Mouse (Mus musculus) midbrain, embryonic 12.5 days (tissue): ENCODE data around the gene Zbtb4. TPM values are rescaled to one million over a fixed set of nuclear protein-coding genes. Genes with fewer than 3 reads are reported as not detected.

Experiments
- ATAC-seq: fragments of 200-750 bp; cut with Nextera tagmentation; 2 replicates; pipeline ENCODE4 v1.8.0; 2017; ENCODE audit warnings: low read depth, moderate TSS enrichment, moderate library complexity; ENCODE audit not compliant: low FRiP score
- H3K27ac ChIP-seq: fragments of 300-500 bp; sonication (generic); replicated peaks from 2 replicates; pipeline ENCODE4 v1.5.1; 2016; ENCODE audit warnings: mild to moderate bottlenecking
- H3K27me3 ChIP-seq: fragments of 300-500 bp; sonication (generic); 2 replicates; pipeline ENCODE4 v1.6.1; 2016; ENCODE audit warnings: mild to moderate bottlenecking
- H3K36me3 ChIP-seq: fragments of 300-500 bp; sonication (generic); 2 replicates; pipeline ENCODE4 v1.6.1; 2016
- H3K4me1 ChIP-seq: fragments of 300-500 bp; sonication (generic); 2 replicates; pipeline ENCODE4 v1.6.1; 2016
- H3K4me2 ChIP-seq: fragments of 300-500 bp; sonication (generic); replicated peaks from 2 replicates; pipeline ENCODE4 v1.6.1; 2016; ENCODE audit warnings: mild to moderate bottlenecking, moderate library complexity
- H3K4me3 ChIP-seq: fragments of 300-500 bp; sonication (generic); 2 replicates; pipeline ENCODE4 v1.5.1; 2016; ENCODE audit warnings: mild to moderate bottlenecking
- H3K9ac ChIP-seq: fragments of 300-500 bp; sonication (generic); replicated peaks from 2 replicates; pipeline ENCODE4 v1.6.1; 2016; ENCODE audit warnings: mild to moderate bottlenecking, moderate library complexity
- H3K9me3 ChIP-seq: fragments of 300-500 bp; sonication (generic); 2 replicates; pipeline ENCODE4 v1.6.1; 2016; ENCODE audit warnings: mild to moderate bottlenecking
- WGBS: fragments of 180-500 bp; shearing (Covaris S2); methylation state at CpG from one replicate; pipeline ENCODE4 v1.1.7; 2016; 5-methylcytosine and 5-hydroxymethylcytosine counted together
- polyA plus RNA-seq: library from polyadenylated mRNA; unstranded; fragments of >200 nt; fragmentation: Nextera tagmentation; extraction: Ambion mirVana; gene quantifications from 2 replicates; pipeline ENCODE4 v1.2.1, GENCODE M21; 2016

Zbtb4 gene
- polyA plus RNA-seq, 1 experiment from 2014 or later = 2.0 TPM

- WGBS = 90% methylated on average over 5 of the region's 5 CpGs
- ATAC-seq = no peak
- Histone ChIP-seq H3K9me3 (no peaks in the 10 kb centered on the region), H3K36me3 (no peaks in the 10 kb centered on the region), H3K27ac (no peak overlapping the region), H3K4me1 (peaks cover 44% of the 10 kb centered on the region), H3K27me3 (no peaks in the 10 kb centered on the region), H3K9ac (no peak overlapping the region), H3K4me3 (no peak overlapping the region), H3K4me2 (peak overlapping the region; percentile 15; the same call in 1 of the 2 replicates)
Measured at GRCm38 (mm10) chr11:69754233-69754632, 11.5 kb upstream of the Zbtb4 start.

GRCm38 (mm10) chr11:69754701-69755100 is 11.0 kb upstream of the Zbtb4 start:
- ATAC-seq = no peak
- H3K4me1 ChIP-seq = peaks cover 46% of the 10 kb centered on the region
- H3K9me3 ChIP-seq = no peaks in the 10 kb centered on the region
- H3K36me3 ChIP-seq = no peaks in the 10 kb centered on the region
- H3K4me3 ChIP-seq = 0 out of 2 replicates have a peak overlapping the region, but pooled peaks have one; percentile 9
- H3K27me3 ChIP-seq = no peaks in the 10 kb centered on the region
- peak overlapping the region; percentile 89 for H3K4me2 ChIP-seq
- WGBS = 61% methylated on average over 3 of the region's 3 CpGs
- no peak overlapping the region for H3K27ac ChIP-seq
- H3K9ac ChIP-seq = no peak overlapping the region

- Histone ChIP-seq H3K4me2 (peak overlapping the region; percentile 89), H3K4me1 (peaks cover 52% of the 10 kb centered on the region), H3K9ac (peak overlapping the region; percentile 76), H3K36me3 (no peaks in the 10 kb centered on the region), H3K9me3 (no peaks in the 10 kb centered on the region), H3K27me3 (no peaks in the 10 kb centered on the region), H3K4me3 (peak overlapping the region; percentile 54), H3K27ac (peak overlapping the region; percentile 98)
- WGBS = 46% methylated on average over 9 of the region's 9 CpGs
- ATAC-seq = no peak
Measured at GRCm38 (mm10) chr11:69757303-69758089, 8.2 kb upstream of the Zbtb4 start.

- H3K9ac ChIP-seq = peak overlapping the region; percentile 76
- H3K27ac ChIP-seq = peak overlapping the region; percentile 98
- ATAC-seq = peak; percentile 84
- H3K4me2 ChIP-seq = peak overlapping the region; percentile 89
- H3K27me3 ChIP-seq = no peaks in the 10 kb centered on the region
- H3K9me3 ChIP-seq = no peaks in the 10 kb centered on the region
- peaks cover 46% of the 10 kb centered on the region for H3K4me1 ChIP-seq
- WGBS = under 1% methylated on average over 26 of the region's 26 CpGs
- peak overlapping the region; percentile 54 for H3K4me3 ChIP-seq
- H3K36me3 ChIP-seq = no peaks in the 10 kb centered on the region
Measured at GRCm38 (mm10) chr11:69758090-69758456, 7.6 kb upstream of the Zbtb4 start.

- no peaks in the 10 kb centered on the region for H3K36me3 ChIP-seq
- H3K9ac ChIP-seq = peak within 1 kb of the TSS; percentile 76
- H3K4me3 ChIP-seq = peak within 1 kb of the TSS; percentile 54
- H3K27ac ChIP-seq = peak within 1 kb of the TSS; percentile 98
- H3K4me1 ChIP-seq = peaks cover 45% of the 10 kb centered on the region
- ATAC-seq = peak; percentile 95
- no peaks in the 10 kb centered on the region for H3K27me3 ChIP-seq
- H3K9me3 ChIP-seq = no peaks in the 10 kb centered on the region
- H3K4me2 ChIP-seq = peak within 1 kb of the TSS; percentile 89
- 0% methylated on average over 34 of the region's 36 CpGs for WGBS
Measured at GRCm38 (mm10) chr11:69758478-69758970, 7.2 kb upstream of the Zbtb4 start, which contains the start of gene Polr2a. Gene Polr2a, minus strand, starts transcription at chr11:69758637.

- Histone ChIP-seq H3K4me1 (peaks cover 41% of the 10 kb centered on the region), H3K36me3 (no peaks in the 10 kb centered on the region), H3K9me3 (no peaks in the 10 kb centered on the region), H3K9ac (peak overlapping the region; percentile 61), H3K27ac (peak overlapping the region; percentile 98), H3K4me2 (peak overlapping the region; percentile 89), H3K4me3 (peak overlapping the region; percentile 54), H3K27me3 (no peaks in the 10 kb centered on the region)
- ATAC-seq = peak; percentile 85
- WGBS = under 1% methylated on average over 37 of the region's 37 CpGs
Measured at GRCm38 (mm10) chr11:69758971-69759721, 6.6 kb upstream of the Zbtb4 start.

- 77% methylated on average over 14 of the region's 14 CpGs for WGBS
- Histone ChIP-seq H3K4me3 (peak overlapping the region; percentile 54; the same call in 1 of the 2 replicates), H3K9me3 (no peaks in the 10 kb centered on the region), H3K27ac (peak overlapping the region; percentile 98), H3K4me2 (peak overlapping the region; percentile 89), H3K27me3 (no peaks in the 10 kb centered on the region), H3K36me3 (no peaks in the 10 kb centered on the region), H3K9ac (peak overlapping the region; percentile 61), H3K4me1 (peaks cover 35% of the 10 kb centered on the region)
- no peak for ATAC-seq
Measured at GRCm38 (mm10) chr11:69760160-69760900, 5.4 kb upstream of the Zbtb4 start.

GRCm38 (mm10) chr11:69760901-69761200 is 4.9 kb upstream of the Zbtb4 start:
- Histone ChIP-seq H3K4me2 (no peak overlapping the region), H3K27me3 (no peaks in the 10 kb centered on the region), H3K36me3 (no peaks in the 10 kb centered on the region), H3K4me3 (no peak overlapping the region), H3K9me3 (no peaks in the 10 kb centered on the region), H3K9ac (no peak overlapping the region), H3K27ac (peak overlapping the region; percentile 98), H3K4me1 (peaks cover 32% of the 10 kb centered on the region)
- 93% methylated on average over 7 of the region's 7 CpGs for WGBS
- no peak for ATAC-seq

- WGBS = 83% methylated on average over 1 of the region's 1 CpGs
- Histone ChIP-seq H3K9me3 (no peaks in the 10 kb centered on the region), H3K4me3 (no peak within 1 kb of the TSS), H3K27me3 (no peaks in the 10 kb centered on the region), H3K4me2 (no peak within 1 kb of the TSS), H3K36me3 (no peaks in the 10 kb centered on the region), H3K9ac (no peak within 1 kb of the TSS), H3K4me1 (peaks cover 28% of the 10 kb centered on the region), H3K27ac (peak within 1 kb of the TSS; percentile 98)
- ATAC-seq = no peak
Measured at GRCm38 (mm10) chr11:69761868-69762267, 3.8 kb upstream of the Zbtb4 start, which contains the start of gene Slc35g3. Gene Slc35g3, minus strand, starts transcription at chr11:69761968.

GRCm38 (mm10) chr11:69763551-69763950 is 2.2 kb upstream of the Zbtb4 start:
- Histone ChIP-seq H3K27me3 (peaks cover 8% of the 10 kb centered on the region), H3K4me2 (no peak overlapping the region), H3K9me3 (no peaks in the 10 kb centered on the region), H3K9ac (no peak overlapping the region), H3K36me3 (no peaks in the 10 kb centered on the region), H3K4me3 (no peak overlapping the region), H3K4me1 (peaks cover 33% of the 10 kb centered on the region), H3K27ac (no peak overlapping the region)
- WGBS = 68% methylated on average over 7 of the region's 7 CpGs
- no peak for ATAC-seq

- Histone ChIP-seq H3K27me3 (peaks cover 8% of the 10 kb centered on the region), H3K4me3 (peak overlapping the region; percentile 72), H3K4me1 (peaks cover 20% of the 10 kb centered on the region), H3K4me2 (peak overlapping the region; percentile 69), H3K9me3 (no peaks in the 10 kb centered on the region), H3K36me3 (no peaks in the 10 kb centered on the region), H3K9ac (peak overlapping the region; percentile 92), H3K27ac (peak overlapping the region; percentile 72)
- ATAC-seq = peak; percentile 68; the same call in 1 of the 2 replicates
- under 1% methylated on average over 34 of the region's 37 CpGs for WGBS
Measured at GRCm38 (mm10) chr11:69766126-69766609, 456 bp downstream of the Zbtb4 start.
